Mouse (Mus musculus) hindbrain, embryonic 13.5 days (tissue): ENCODE data around the gene Supt4a. TPM values are rescaled to one million over a fixed set of nuclear protein-coding genes. Genes with fewer than 3 reads are reported as not detected.

ENCODE experiments used
- ATAC-seq: fragments of 200-750 bp; cut with Nextera tagmentation; 2 replicates; pipeline ENCODE4 v1.8.0; 2017; ENCODE audit warnings: moderate TSS enrichment; ENCODE audit not compliant: low FRiP score
- H3K27ac ChIP-seq: fragments of 300-500 bp; sonication (generic); 2 replicates; pipeline ENCODE4 v1.5.1; 2015; ENCODE audit warnings: inconsistent platforms, mild to moderate bottlenecking, moderate library complexity
- H3K27me3 ChIP-seq: fragments of 300-500 bp; sonication (generic); 2 replicates; pipeline ENCODE4 v1.6.1; 2015; ENCODE audit warnings: mild to moderate bottlenecking, inconsistent platforms
- H3K36me3 ChIP-seq: fragments of 300-500 bp; sonication (generic); 2 replicates; pipeline ENCODE4 v1.6.1; 2015; ENCODE audit warnings: mild to moderate bottlenecking, inconsistent platforms
- H3K4me1 ChIP-seq: fragments of 300-500 bp; sonication (generic); replicated peaks from 2 replicates; pipeline ENCODE4 v1.6.1; 2015; ENCODE audit warnings: inconsistent platforms
- H3K4me2 ChIP-seq: fragments of 300-500 bp; sonication (generic); 2 replicates; pipeline ENCODE4 v1.6.1; 2015; ENCODE audit warnings: inconsistent platforms, mild to moderate bottlenecking, moderate library complexity
- H3K4me3 ChIP-seq: fragments of 300-500 bp; sonication (generic); 2 replicates; pipeline ENCODE4 v1.5.1; 2015; ENCODE audit warnings: mild to moderate bottlenecking, inconsistent platforms
- H3K9ac ChIP-seq: fragments of 300-500 bp; sonication (generic); 2 replicates; pipeline ENCODE4 v1.6.1; 2015; ENCODE audit warnings: mild to moderate bottlenecking, inconsistent platforms
- H3K9me3 ChIP-seq: fragments of 300-500 bp; sonication (generic); 2 replicates; pipeline ENCODE4 v1.6.1; 2016; ENCODE audit warnings: inconsistent platforms
- WGBS: fragments of 180-500 bp; shearing (Covaris S2); methylation state at CpG from one replicate; pipeline ENCODE4 v1.1.7; 2015; 5-methylcytosine and 5-hydroxymethylcytosine counted together
- polyA plus RNA-seq: library from polyadenylated mRNA; unstranded; fragments of >200 nt; fragmentation: Nextera tagmentation; extraction: Ambion mirVana; gene quantifications from 2 replicates; pipeline ENCODE4 v1.2.1, GENCODE M21; 2015

Supt4a gene
- polyA plus RNA-seq, 1 experiment from 2014 or later, result 150 TPM

- 46% methylated on average over 12 of the region's 12 CpGs for WGBS
- H3K9me3 ChIP-seq, result no peaks in the 10 kb centered on the region
- H3K27ac ChIP-seq, result peak overlapping the region; percentile 88
- H3K4me1 ChIP-seq, result peaks cover 59% of the 10 kb centered on the region
- peak overlapping the region; percentile 72 for H3K4me3 ChIP-seq
- peak overlapping the region; percentile 90 for H3K9ac ChIP-seq
- peaks cover 19% of the 10 kb centered on the region for H3K36me3 ChIP-seq
- H3K27me3 ChIP-seq, result peaks cover 43% of the 10 kb centered on the region
- H3K4me2 ChIP-seq, result peak overlapping the region; percentile 95
- no peak for ATAC-seq
Observed at GRCm38 (mm10) chr11:87762702-87763385, 25.5 kb downstream of the Supt4a start.

- Histone ChIP-seq H3K9me3 (no peaks in the 10 kb centered on the region), H3K4me1 (peaks cover 59% of the 10 kb centered on the region), H3K4me2 (peak overlapping the region; percentile 95), H3K9ac (peak overlapping the region; percentile 90), H3K36me3 (peaks cover 25% of the 10 kb centered on the region), H3K27me3 (peaks cover 43% of the 10 kb centered on the region), H3K27ac (peak overlapping the region; percentile 88), H3K4me3 (peak overlapping the region; percentile 72)
- peak; percentile 77 for ATAC-seq
- WGBS, result 1% methylated on average over 17 of the region's 17 CpGs
Observed at GRCm38 (mm10) chr11:87763511-87763987, 26.2 kb downstream of the Supt4a start.

GRCm38 (mm10) chr11:87763988-87764876 is 26.9 kb downstream of the Supt4a start:
- H3K27me3 ChIP-seq, result peaks cover 43% of the 10 kb centered on the region
- H3K9ac ChIP-seq, result peak overlapping the region; percentile 90
- peak overlapping the region; percentile 95 for H3K4me2 ChIP-seq
- H3K4me1 ChIP-seq, result peaks cover 59% of the 10 kb centered on the region
- peaks cover 31% of the 10 kb centered on the region for H3K36me3 ChIP-seq
- H3K9me3 ChIP-seq, result no peaks in the 10 kb centered on the region
- H3K4me3 ChIP-seq, result peak overlapping the region; percentile 72
- H3K27ac ChIP-seq, result peak overlapping the region; percentile 88
- WGBS, result under 1% methylated on average over 65 of the region's 65 CpGs
- peak; percentile 43 for ATAC-seq

GRCm38 (mm10) chr11:87768745-87769144 is 31.4 kb downstream of the Supt4a start:
- Histone ChIP-seq H3K4me1 (peaks cover 18% of the 10 kb centered on the region), H3K4me2 (no peak overlapping the region), H3K36me3 (peaks cover 75% of the 10 kb centered on the region), H3K27ac (no peak overlapping the region), H3K4me3 (no peak overlapping the region), H3K9me3 (no peaks in the 10 kb centered on the region), H3K9ac (no peak overlapping the region), H3K27me3 (peaks cover 22% of the 10 kb centered on the region)
- 85% methylated on average over 4 of the region's 4 CpGs for WGBS
- ATAC-seq, result no peak

- WGBS, result 60% methylated on average over 3 of the region's 3 CpGs
- Histone ChIP-seq H3K4me1 (no peaks in the 10 kb centered on the region), H3K27ac (no peak overlapping the region), H3K4me2 (no peak overlapping the region), H3K4me3 (no peak overlapping the region), H3K36me3 (peaks cover 89% of the 10 kb centered on the region), H3K9me3 (no peaks in the 10 kb centered on the region), H3K9ac (no peak overlapping the region), H3K27me3 (peaks cover 16% of the 10 kb centered on the region)
- ATAC-seq, result no peak
Observed at GRCm38 (mm10) chr11:87770989-87771388, 33.6 kb downstream of the Supt4a start.

- Histone ChIP-seq H3K27me3 (peaks cover 17% of the 10 kb centered on the region), H3K9me3 (no peaks in the 10 kb centered on the region), H3K9ac (no peak overlapping the region), H3K4me3 (no peak overlapping the region), H3K27ac (no peak overlapping the region), H3K4me2 (no peak overlapping the region), H3K4me1 (no peaks in the 10 kb centered on the region), H3K36me3 (peaks cover 90% of the 10 kb centered on the region)
- 89% methylated on average over 3 of the region's 3 CpGs for WGBS
- ATAC-seq, result no peak
Observed at GRCm38 (mm10) chr11:87772354-87772753, 35.0 kb downstream of the Supt4a start.

- WGBS, result 12% methylated on average over 32 of the region's 32 CpGs
- H3K27me3 ChIP-seq, result peaks cover 60% of the 10 kb centered on the region
- peak; percentile 60 for ATAC-seq
Observed at GRCm38 (mm10) chr11:87778100-87778765, 40.9 kb downstream of the Supt4a start.

GRCm38 (mm10) chr11:87778915-87779314 is 41.6 kb downstream of the Supt4a start:
- 0 out of 2 replicates have a peak overlapping the region, but pooled peaks have one; percentile 28 for H3K4me3 ChIP-seq
- H3K27ac ChIP-seq, result no peak overlapping the region
- no peak; the same call in 1 of the 2 replicates for ATAC-seq
- peak overlapping the region; percentile 53 for H3K4me2 ChIP-seq
- peaks cover 60% of the 10 kb centered on the region for H3K27me3 ChIP-seq
- no peak overlapping the region for H3K9ac ChIP-seq
- peaks cover 80% of the 10 kb centered on the region for H3K36me3 ChIP-seq
- 43% methylated on average over 12 of the region's 12 CpGs for WGBS
- no peaks in the 10 kb centered on the region for H3K9me3 ChIP-seq
- H3K4me1 ChIP-seq, result peaks cover 16% of the 10 kb centered on the region

More at GRCm38 (mm10) chr11:87778100-87778765, 40.9 kb downstream of the Supt4a start:
- Histone ChIP-seq H3K4me1 (peaks cover 16% of the 10 kb centered on the region), H3K27ac (peak overlapping the region; percentile 44; the same call in 1 of the 2 replicates), H3K4me2 (peak overlapping the region; percentile 53), H3K4me3 (peak overlapping the region; percentile 28), H3K9ac (peak overlapping the region; percentile 59), H3K36me3 (peaks cover 82% of the 10 kb centered on the region), H3K9me3 (no peaks in the 10 kb centered on the region)

GRCm38 (mm10) chr11:87779392-87779791 is 42.0 kb downstream of the Supt4a start:
- peaks cover 80% of the 10 kb centered on the region for H3K36me3 ChIP-seq
- peaks cover 16% of the 10 kb centered on the region for H3K4me1 ChIP-seq
- H3K27me3 ChIP-seq, result peaks cover 60% of the 10 kb centered on the region
- no peak for ATAC-seq
- H3K27ac ChIP-seq, result no peak overlapping the region
- H3K4me3 ChIP-seq, result no peak overlapping the region
- H3K9me3 ChIP-seq, result no peaks in the 10 kb centered on the region
- 91% methylated on average over 4 of the region's 4 CpGs for WGBS
- H3K9ac ChIP-seq, result no peak overlapping the region
- no peak overlapping the region for H3K4me2 ChIP-seq

GRCm38 (mm10) chr11:87780130-87780529 is 42.8 kb downstream of the Supt4a start:
- Histone ChIP-seq H3K36me3 (peaks cover 80% of the 10 kb centered on the region), H3K9me3 (no peaks in the 10 kb centered on the region), H3K4me2 (no peak overlapping the region), H3K27ac (no peak overlapping the region), H3K4me1 (peaks cover 16% of the 10 kb centered on the region), H3K27me3 (peaks cover 60% of the 10 kb centered on the region), H3K4me3 (no peak overlapping the region), H3K9ac (no peak overlapping the region)
- no peak for ATAC-seq
- 81% methylated on average over 8 of the region's 8 CpGs for WGBS

GRCm38 (mm10) chr11:87790088-87790487 is 52.7 kb downstream of the Supt4a start:
- no peak overlapping the region for H3K27ac ChIP-seq
- ATAC-seq, result no peak

More at GRCm38 (mm10) chr11:87790088-87790487, 52.7 kb downstream of the Supt4a start:
- Histone ChIP-seq H3K9me3 (no peaks in the 10 kb centered on the region), H3K4me3 (no peak overlapping the region), H3K4me1 (no peaks in the 10 kb centered on the region), H3K36me3 (peaks cover 10% of the 10 kb centered on the region), H3K4me2 (no peak overlapping the region), H3K27me3 (0 out of 2 replicates have a peak, but pooled peaks cover 7% of the 10 kb centered on the region), H3K9ac (no peak overlapping the region)
- WGBS, result 90% methylated on average over 6 of the region's 6 CpGs
